Mouse (Mus musculus) spleen, adult 18-20 months (tissue): ENCODE measurements around the gene Vmn1r215.
"Not testable (repeated sequence)": the region's sequence is repeated elsewhere in the genome, so short reads cannot be mapped to it uniquely, and the experiment has no call there.

ENCODE experiments used
- DNase-seq, 2 experiments: peaks; one replicate each; pipeline ENCODE4 v3.0.0; 2022; ENCODE audit warnings: mixed read lengths in 2 of 2

Gene Vmn1r215

DNA sequence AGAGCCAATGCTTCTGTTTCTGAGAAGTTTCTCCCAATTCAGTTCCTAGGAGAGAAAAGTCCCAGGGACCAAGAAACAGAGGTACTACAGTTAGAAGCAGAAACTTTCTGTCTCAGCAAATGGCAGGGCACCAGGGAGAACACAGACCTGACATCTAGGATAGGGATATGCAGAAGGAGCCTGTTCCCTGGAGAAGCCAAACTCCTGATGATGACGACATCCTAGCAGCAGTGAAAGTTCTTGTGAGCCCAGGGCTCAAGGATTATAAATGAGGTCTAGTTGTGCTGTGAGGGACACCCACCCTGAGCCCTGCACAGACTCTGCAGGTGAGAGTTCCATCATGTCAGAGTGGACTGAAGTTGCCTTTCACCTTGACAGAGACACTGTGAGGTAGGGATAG is at the start of gene Vmn1r215:
Vmn1r215 (plus strand) TSS at position 301 of the 400 bp plus-strand sequence.
- DNase-seq: no peak

DNA sequence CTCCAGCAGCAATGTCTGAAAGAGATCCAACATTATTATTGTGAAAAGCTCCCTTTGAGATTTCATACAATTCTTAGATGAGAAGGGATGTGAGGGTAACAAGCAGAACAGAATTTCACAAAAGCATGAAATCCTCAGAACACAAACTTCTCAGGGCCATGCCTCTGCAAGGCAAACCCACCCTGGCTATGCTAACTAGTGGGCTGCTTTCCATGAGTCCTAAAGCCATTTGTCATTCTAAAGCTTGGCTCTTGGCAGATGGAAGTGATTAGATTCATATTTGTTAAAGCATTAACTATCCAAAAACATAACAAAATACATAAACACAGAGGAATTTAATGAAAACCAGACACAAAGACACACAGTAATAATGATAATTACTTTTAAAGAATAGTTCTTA is 49.7 kb upstream of the Vmn1r215 start:
- no peak for DNase-seq

- DNase-seq: no peak
Measured at GRCm38 (mm10) chr13:23024812-23025211, 43.0 kb upstream of the Vmn1r215 start.

DNA sequence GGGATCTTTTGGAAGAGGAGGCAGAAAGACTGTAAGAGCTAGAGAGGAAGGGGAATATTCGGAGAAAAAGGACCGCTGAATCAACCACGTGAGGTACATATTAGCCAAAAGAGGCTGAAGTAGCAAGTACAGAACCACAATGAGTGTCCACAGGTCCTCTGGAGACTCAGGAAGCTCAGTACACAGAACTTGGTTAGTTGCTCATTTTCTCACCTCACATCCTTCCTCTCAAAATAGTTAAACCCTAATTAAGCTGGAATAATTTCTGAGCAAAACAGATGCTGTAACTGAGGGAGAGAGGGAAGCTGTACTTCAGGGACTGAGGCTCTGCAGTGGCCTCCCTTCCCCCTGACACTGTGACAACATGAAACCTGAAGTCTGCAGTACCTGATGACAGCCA is 37.7 kb upstream of the Vmn1r215 start, which contains the start of gene Vmn1r214:
Vmn1r214 (plus strand) TSS at position 301 of the 400 bp plus-strand sequence.
- DNase-seq: no peak

DNA sequence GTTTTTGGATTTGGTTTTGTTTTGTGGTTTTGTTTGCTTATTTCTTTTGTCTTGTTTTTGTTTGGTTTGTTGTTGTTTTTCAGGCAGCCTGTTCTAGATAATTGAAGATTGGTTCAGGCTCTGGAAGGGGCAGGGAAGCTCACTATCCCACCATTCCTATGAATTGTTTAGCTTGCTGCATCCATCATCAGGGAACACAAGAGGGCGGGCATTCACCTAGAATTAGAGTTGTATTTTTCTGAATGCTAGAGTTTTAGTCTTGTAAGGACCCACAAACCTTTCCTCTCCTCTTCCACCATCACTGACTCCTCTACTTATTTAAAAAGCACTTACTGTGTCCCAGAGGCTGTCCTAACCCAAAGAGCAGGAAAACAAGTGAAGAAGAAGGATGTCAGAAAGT is 10.0 kb upstream of the Vmn1r215 start:
- DNase-seq: no peak

- no peak for DNase-seq
Measured at GRCm38 (mm10) chr13:23069312-23069711, 1.5 kb downstream of the Vmn1r215 start.

- DNase-seq: no peak
Measured at GRCm38 (mm10) chr13:23094386-23094785, 26.6 kb downstream of the Vmn1r215 start.

GRCm38 (mm10) chr13:23118126-23118525 is 50.3 kb downstream of the Vmn1r215 start, which contains the start of gene Vmn1r217:
Vmn1r217 (minus strand) TSS chr13:23118226.
- not testable (repeated sequence) for DNase-seq

DNA sequence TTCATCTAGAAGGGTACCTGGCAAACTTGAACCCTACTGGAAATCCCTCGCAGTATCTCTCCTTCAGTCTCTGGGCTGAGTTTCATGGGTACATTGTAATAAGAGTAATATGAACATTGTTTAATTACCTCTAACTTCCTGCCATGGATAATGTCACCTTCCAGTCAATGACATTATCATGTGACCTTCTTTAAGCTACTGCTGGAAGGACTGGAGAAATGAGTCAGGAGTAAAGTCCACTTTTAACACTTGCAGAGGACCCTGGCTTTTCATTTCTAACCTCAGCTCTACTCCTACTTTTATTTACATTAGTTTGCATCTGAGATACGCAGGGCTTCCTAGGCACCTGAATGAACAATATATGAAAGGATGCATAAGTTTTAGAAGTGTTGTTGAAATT is 52.8 kb downstream of the Vmn1r215 start:
- DNase-seq: no peak
